Mouse (Mus musculus) lung, embryonic 15.5 days (tissue): ENCODE results near the gene Eif3i. TPM values are rescaled to one million over a fixed set of nuclear protein-coding genes. Genes with fewer than 3 reads are reported as not detected.

Experiments used
- ATAC-seq: fragments of 200-750 bp; cut with Nextera tagmentation; 2 replicates; pipeline ENCODE4 v1.8.0; 2017; ENCODE audit warnings: moderate number of reproducible peaks, borderline replicate concordance; ENCODE audit not compliant: low FRiP score, low TSS enrichment; ENCODE audit errors: extremely low read depth
- H3K27ac ChIP-seq: fragments of 300-500 bp; sonication (generic); 2 replicates; pipeline ENCODE4 v1.5.1; 2015; ENCODE audit warnings: moderate library complexity, mild to moderate bottlenecking, inconsistent platforms
- H3K27me3 ChIP-seq: fragments of 300-500 bp; sonication (generic); 2 replicates; pipeline ENCODE4 v1.6.1; 2015; ENCODE audit warnings: inconsistent platforms
- H3K36me3 ChIP-seq: fragments of 300-500 bp; sonication (generic); 2 replicates; pipeline ENCODE4 v1.6.1; 2015; ENCODE audit warnings: inconsistent platforms
- H3K4me1 ChIP-seq: fragments of 300-500 bp; sonication (generic); 2 replicates; pipeline ENCODE4 v1.6.1; 2015; ENCODE audit warnings: inconsistent platforms
- H3K4me2 ChIP-seq: fragments of 300-500 bp; sonication (generic); 2 replicates; pipeline ENCODE4 v1.6.1; 2015; ENCODE audit warnings: inconsistent platforms, mild to moderate bottlenecking, moderate library complexity
- H3K4me3 ChIP-seq: fragments of 300-500 bp; sonication (generic); 2 replicates; pipeline ENCODE4 v1.5.1; 2015; ENCODE audit warnings: mild to moderate bottlenecking, inconsistent platforms
- H3K9ac ChIP-seq: fragments of 300-500 bp; sonication (generic); 2 replicates; pipeline ENCODE4 v1.6.1; 2015; ENCODE audit warnings: inconsistent platforms
- H3K9me3 ChIP-seq: fragments of 300-500 bp; sonication (generic); 2 replicates; pipeline ENCODE4 v1.6.1; 2016; ENCODE audit warnings: inconsistent platforms
- WGBS: fragments of 180-500 bp; shearing (Covaris S2); methylation state at CpG from one replicate; pipeline ENCODE4 v1.1.7; 2015; 5-methylcytosine and 5-hydroxymethylcytosine counted together
- polyA plus RNA-seq: library from polyadenylated mRNA; unstranded; fragments of >200 nt; fragmentation: Nextera tagmentation; extraction: Ambion mirVana; gene quantifications from 2 replicates; pipeline ENCODE4 v1.2.1, GENCODE M21; 2015

Eif3i gene
- polyA plus RNA-seq, 1 experiment from 2014 or later = 259 TPM

GRCm38 (mm10) chr4:129571551-129572084 is 28.8 kb downstream of the Eif3i start:
- WGBS = 62% methylated on average over 8 of the region's 8 CpGs
- Histone ChIP-seq H3K27me3 (no peaks in the 10 kb centered on the region), H3K36me3 (no peaks in the 10 kb centered on the region), H3K4me2 (no peak overlapping the region), H3K4me3 (no peak overlapping the region), H3K9ac (no peak overlapping the region), H3K27ac (no peak overlapping the region), H3K4me1 (no peaks in the 10 kb centered on the region), H3K9me3 (no peaks in the 10 kb centered on the region)
- ATAC-seq = no peak

GRCm38 (mm10) chr4:129570028-129570427 is 30.4 kb downstream of the Eif3i start:
- Histone ChIP-seq H3K4me2 (no peak overlapping the region), H3K4me3 (no peak overlapping the region), H3K36me3 (no peaks in the 10 kb centered on the region), H3K27ac (no peak overlapping the region), H3K9ac (no peak overlapping the region), H3K27me3 (no peaks in the 10 kb centered on the region), H3K4me1 (no peaks in the 10 kb centered on the region), H3K9me3 (no peaks in the 10 kb centered on the region)
- 76% methylated on average over 6 of the region's 6 CpGs for WGBS
- ATAC-seq = no peak

GRCm38 (mm10) chr4:129568366-129568765 is 32.1 kb downstream of the Eif3i start:
- H3K9ac ChIP-seq = no peak overlapping the region
- no peaks in the 10 kb centered on the region for H3K27me3 ChIP-seq
- H3K4me3 ChIP-seq = no peak overlapping the region
- H3K4me2 ChIP-seq = no peak overlapping the region
- no peaks in the 10 kb centered on the region for H3K4me1 ChIP-seq
- H3K36me3 ChIP-seq = no peaks in the 10 kb centered on the region
- no peaks in the 10 kb centered on the region for H3K9me3 ChIP-seq
- 89% methylated on average over 7 of the region's 7 CpGs for WGBS
- ATAC-seq = no peak
- H3K27ac ChIP-seq = no peak overlapping the region

GRCm38 (mm10) chr4:129565139-129565538 is 35.3 kb downstream of the Eif3i start:
- Histone ChIP-seq H3K36me3 (no peaks in the 10 kb centered on the region), H3K27ac (no peak overlapping the region), H3K4me2 (no peak overlapping the region), H3K9ac (no peak overlapping the region), H3K4me3 (no peak overlapping the region), H3K9me3 (no peaks in the 10 kb centered on the region), H3K27me3 (no peaks in the 10 kb centered on the region), H3K4me1 (no peaks in the 10 kb centered on the region)
- no peak for ATAC-seq
- 68% methylated on average over 6 of the region's 6 CpGs for WGBS

- Histone ChIP-seq H3K27ac (no peak overlapping the region), H3K4me1 (no peaks in the 10 kb centered on the region), H3K4me2 (no peak overlapping the region), H3K4me3 (no peak overlapping the region), H3K36me3 (no peaks in the 10 kb centered on the region), H3K27me3 (no peaks in the 10 kb centered on the region), H3K9ac (no peak overlapping the region), H3K9me3 (no peaks in the 10 kb centered on the region)
- ATAC-seq = no peak
- 24% methylated on average over 8 of the region's 8 CpGs for WGBS
These were observed 36.7 kb downstream of the Eif3i start for GRCm38 (mm10) chr4:129563718-129564117.

GRCm38 (mm10) chr4:129561184-129561583 is 39.3 kb downstream of the Eif3i start:
- no peak overlapping the region for H3K27ac ChIP-seq
- no peaks in the 10 kb centered on the region for H3K36me3 ChIP-seq
- no peak overlapping the region for H3K9ac ChIP-seq
- no peak overlapping the region for H3K4me3 ChIP-seq
- H3K27me3 ChIP-seq = no peaks in the 10 kb centered on the region
- peaks cover 12% of the 10 kb centered on the region for H3K4me1 ChIP-seq
- no peak overlapping the region for H3K4me2 ChIP-seq
- 76% methylated on average over 5 of the region's 5 CpGs for WGBS
- H3K9me3 ChIP-seq = no peaks in the 10 kb centered on the region
- ATAC-seq = no peak

GRCm38 (mm10) chr4:129558321-129558955 is 42.0 kb downstream of the Eif3i start:
- Histone ChIP-seq H3K9me3 (no peaks in the 10 kb centered on the region), H3K4me2 (no peak overlapping the region), H3K27me3 (no peaks in the 10 kb centered on the region), H3K9ac (no peak overlapping the region), H3K4me3 (no peak overlapping the region), H3K4me1 (peaks cover 20% of the 10 kb centered on the region), H3K27ac (no peak overlapping the region), H3K36me3 (no peaks in the 10 kb centered on the region)
- WGBS = 83% methylated on average over 12 of the region's 12 CpGs
- ATAC-seq = no peak

GRCm38 (mm10) chr4:129557256-129557808 is 43.1 kb downstream of the Eif3i start:
- H3K4me2 ChIP-seq = peak overlapping the region; percentile 75
- 64% methylated on average over 9 of the region's 9 CpGs for WGBS
- H3K4me1 ChIP-seq = peaks cover 20% of the 10 kb centered on the region
- peak overlapping the region; percentile 45; the same call in 1 of the 2 replicates for H3K4me3 ChIP-seq
- peak overlapping the region; percentile 50; the same call in 1 of the 2 replicates for H3K9ac ChIP-seq
- no peak for ATAC-seq
- H3K27ac ChIP-seq = peak overlapping the region; percentile 76
- H3K27me3 ChIP-seq = no peaks in the 10 kb centered on the region
- no peaks in the 10 kb centered on the region for H3K36me3 ChIP-seq
- no peaks in the 10 kb centered on the region for H3K9me3 ChIP-seq

- Histone ChIP-seq H3K4me1 (peaks cover 20% of the 10 kb centered on the region), H3K9ac (peak overlapping the region; percentile 50), H3K27ac (peak overlapping the region; percentile 76), H3K27me3 (no peaks in the 10 kb centered on the region), H3K9me3 (no peaks in the 10 kb centered on the region), H3K4me3 (peak overlapping the region; percentile 45), H3K4me2 (peak overlapping the region; percentile 75), H3K36me3 (no peaks in the 10 kb centered on the region)
- WGBS = 7% methylated on average over 33 of the region's 33 CpGs
- ATAC-seq = peak; percentile 90
These were observed 43.8 kb downstream of the Eif3i start for GRCm38 (mm10) chr4:129556532-129557223.

- H3K36me3 ChIP-seq = no peaks in the 10 kb centered on the region
- ATAC-seq = peak; percentile 53
- H3K27me3 ChIP-seq = no peaks in the 10 kb centered on the region
- H3K4me3 ChIP-seq = peak overlapping the region; percentile 45
- under 1% methylated on average over 24 of the region's 24 CpGs for WGBS
- peak overlapping the region; percentile 50 for H3K9ac ChIP-seq
- no peaks in the 10 kb centered on the region for H3K9me3 ChIP-seq
- no peak overlapping the region for H3K27ac ChIP-seq
- H3K4me2 ChIP-seq = peak overlapping the region; percentile 75
- peaks cover 20% of the 10 kb centered on the region for H3K4me1 ChIP-seq
These were observed 44.5 kb downstream of the Eif3i start for GRCm38 (mm10) chr4:129555862-129556531.

- Histone ChIP-seq H3K4me2 (peak overlapping the region; percentile 75), H3K4me3 (peak overlapping the region; percentile 45), H3K4me1 (peaks cover 20% of the 10 kb centered on the region), H3K9ac (peak overlapping the region; percentile 50; the same call in 1 of the 2 replicates), H3K27me3 (no peaks in the 10 kb centered on the region), H3K9me3 (no peaks in the 10 kb centered on the region), H3K36me3 (no peaks in the 10 kb centered on the region), H3K27ac (no peak overlapping the region)
- WGBS = 6% methylated on average over 16 of the region's 16 CpGs
- ATAC-seq = 0 out of 2 replicates have a peak, but pooled peaks have one; percentile 19
These were observed 45.0 kb downstream of the Eif3i start for GRCm38 (mm10) chr4:129555421-129555861.
